Mouse (Mus musculus): ENCODE data around the gene Pyroxd1. TPM values are rescaled to one million over a fixed set of nuclear protein-coding genes. Genes with fewer than 3 reads are reported as not detected.
A peak's percentile ranks its signal among the peaks of the same experiment; 100 is the strongest.

Gene Pyroxd1
- polyA plus RNA-seq, 2 experiments, result 2.5 to 6.4 TPM

GRCm38 (mm10) chr6:142322881-142323280 is 22.6 kb upstream of the Pyroxd1 start, which contains the start of gene Slco1a5:
Gene Slco1a5 (minus strand): TSS chr6:142322981.
- Histone ChIP-seq H3K4me2 (ENCODE audit: low read depth) (no peak within 1 kb of the TSS), H3K27ac (no peak within 1 kb of the TSS), H3K9me3 (ENCODE audit: control insufficient read depth, low read length) (no peaks in the 10 kb centered on the region), H3K4me3 (ENCODE audit: insufficient read depth in 1 of 2, low read depth in 2 of 2, low read length in 2 of 2) (no peak within 1 kb of the TSS), H3K27me3 (ENCODE audit: control insufficient read depth, insufficient read depth, low read length) (no peaks in the 10 kb centered on the region), H3K4me1 (replicated peaks; ENCODE audit: control insufficient read depth in 2 of 2, insufficient read depth in 2 of 2, low read length in 1 of 2) (no peaks in the 10 kb centered on the region), H3K9ac (replicated peaks) (no peak within 1 kb of the TSS), H3K36me3 (replicated peaks; ENCODE audit: control insufficient read depth, insufficient read depth, low read depth) (no peaks in the 10 kb centered on the region)
- 34% methylated on average over 4 of the region's 4 CpGs for WGBS (ENCODE audit: insufficient replicate concordance)
- ATAC-seq (ENCODE audit: insufficient read depth), result no peak
- TF ChIP-seq CTCF (IDR thresholded peaks at IDR 0.05; ENCODE audit: low read depth), result no peak
- TF ChIP-seq EP300 (IDR thresholded peaks at IDR 0.05; ENCODE audit: low read depth), result no peak
- no peak for DNase-seq (ENCODE audit: low read depth in 3 of 3, low spot score in 3 of 3)

DNA sequence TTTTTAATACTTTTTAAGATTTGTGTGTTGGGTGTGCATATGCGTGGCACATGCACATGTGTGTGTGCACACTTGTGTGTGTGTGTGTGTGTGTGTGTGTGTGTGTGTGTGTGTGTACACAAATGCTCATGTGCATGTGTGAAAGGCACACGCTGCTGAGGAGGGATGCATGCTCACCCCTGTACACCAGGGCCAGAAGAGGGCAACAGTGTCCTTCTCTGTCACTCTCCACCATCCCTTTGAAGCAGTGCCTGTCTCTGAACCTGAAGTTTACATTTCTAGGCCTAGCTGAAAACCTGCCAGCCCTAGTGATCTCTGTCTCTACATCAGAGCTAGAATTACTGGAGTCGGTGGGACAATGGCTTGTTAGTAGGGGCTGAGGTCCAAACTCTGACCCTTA is 18.9 kb upstream of the Pyroxd1 start:
- Histone ChIP-seq H3K9me3 (ENCODE audit: control insufficient read depth, low read length) (no peaks in the 10 kb centered on the region), H3K27me3 (ENCODE audit: control insufficient read depth, insufficient read depth, low read length) (no peaks in the 10 kb centered on the region), H3K36me3 (replicated peaks; ENCODE audit: control insufficient read depth, insufficient read depth, low read depth) (no peaks in the 10 kb centered on the region), H3K4me2 (ENCODE audit: low read depth) (no peak overlapping the region), H3K9ac (replicated peaks) (no peak overlapping the region), H3K4me1 (replicated peaks; ENCODE audit: control insufficient read depth in 2 of 2, insufficient read depth in 2 of 2, low read length in 1 of 2) (no peaks in the 10 kb centered on the region), H3K4me3 (ENCODE audit: insufficient read depth in 1 of 2, low read depth in 2 of 2, low read length in 2 of 2) (no peak overlapping the region), H3K27ac (no peak overlapping the region)
- TF ChIP-seq CTCF (IDR thresholded peaks at IDR 0.05; ENCODE audit: low read depth) (peak; percentile 44), EP300 (IDR thresholded peaks at IDR 0.05; ENCODE audit: low read depth) (no peak)
- no peak for ATAC-seq (ENCODE audit: insufficient read depth)
- DNase-seq (ENCODE audit: low read depth in 3 of 3, low spot score in 3 of 3), result no peak
- 48% methylated on average over 3 of the region's 3 CpGs for WGBS (ENCODE audit: insufficient replicate concordance)

DNA sequence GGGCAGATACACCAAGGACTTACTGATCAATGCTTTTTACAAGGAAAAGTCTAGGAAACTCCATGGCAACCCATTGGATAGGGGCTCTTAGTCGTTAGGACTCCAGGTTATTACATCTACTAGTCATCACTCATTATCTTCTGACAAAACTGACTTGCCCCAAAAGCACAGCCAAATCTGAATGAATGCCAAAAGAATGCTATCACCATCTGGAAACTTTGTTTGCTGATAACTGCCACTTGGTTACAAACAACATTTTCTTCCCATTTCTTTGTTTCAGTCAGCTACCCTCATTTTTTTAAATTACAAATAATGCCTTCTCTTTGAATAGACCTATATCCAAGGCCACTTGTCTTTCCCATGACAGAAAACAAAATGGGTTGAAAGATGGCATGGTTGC is 16.3 kb upstream of the Pyroxd1 start:
- no peak for ATAC-seq (ENCODE audit: insufficient read depth)
- Histone ChIP-seq H3K9ac (replicated peaks) (no peak overlapping the region), H3K36me3 (replicated peaks; ENCODE audit: control insufficient read depth, insufficient read depth, low read depth) (no peaks in the 10 kb centered on the region), H3K9me3 (ENCODE audit: control insufficient read depth, low read length) (no peaks in the 10 kb centered on the region), H3K27ac (no peak overlapping the region), H3K4me2 (ENCODE audit: low read depth) (no peak overlapping the region), H3K27me3 (ENCODE audit: control insufficient read depth, insufficient read depth, low read length) (no peaks in the 10 kb centered on the region), H3K4me1 (replicated peaks; ENCODE audit: control insufficient read depth in 2 of 2, insufficient read depth in 2 of 2, low read length in 1 of 2) (no peaks in the 10 kb centered on the region), H3K4me3 (ENCODE audit: insufficient read depth in 1 of 2, low read depth in 2 of 2, low read length in 2 of 2) (no peak overlapping the region)
- WGBS (ENCODE audit: insufficient replicate concordance), result 28% methylated on average over 1 of the region's 1 CpGs
- DNase-seq (ENCODE audit: low read depth in 3 of 3, low spot score in 3 of 3), result no peak
- no peak for TF ChIP-seq CTCF (IDR thresholded peaks at IDR 0.05; ENCODE audit: low read depth)
- TF ChIP-seq EP300 (IDR thresholded peaks at IDR 0.05; ENCODE audit: low read depth), result no peak

DNA sequence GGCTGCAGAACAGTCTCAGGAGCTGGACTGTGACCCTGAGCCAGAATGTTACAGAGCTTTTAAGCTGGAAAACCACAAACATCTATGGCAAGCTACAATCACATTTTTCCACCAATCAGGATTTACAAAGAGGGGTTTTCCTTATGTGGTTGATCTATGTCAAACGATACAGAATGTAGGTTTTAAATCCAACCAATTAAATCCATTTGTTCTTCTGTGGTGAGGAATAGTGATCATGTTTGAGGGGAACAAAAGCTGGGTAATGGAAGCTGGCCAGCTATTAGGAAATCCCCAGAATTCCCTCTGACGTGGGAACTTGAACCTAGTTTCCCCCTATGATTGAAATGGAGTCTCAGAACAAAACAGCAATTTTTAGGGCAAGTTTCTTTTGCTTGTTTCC is 6.5 kb upstream of the Pyroxd1 start:
- 40% methylated on average over 2 of the region's 2 CpGs for WGBS (ENCODE audit: insufficient replicate concordance)
- Histone ChIP-seq H3K4me1 (replicated peaks; ENCODE audit: control insufficient read depth in 2 of 2, insufficient read depth in 2 of 2, low read length in 1 of 2) (no peaks in the 10 kb centered on the region), H3K4me3 (ENCODE audit: insufficient read depth in 1 of 2, low read depth in 2 of 2, low read length in 2 of 2) (no peak overlapping the region), H3K36me3 (replicated peaks; ENCODE audit: control insufficient read depth, insufficient read depth, low read depth) (no peaks in the 10 kb centered on the region), H3K9me3 (ENCODE audit: control insufficient read depth, low read length) (no peaks in the 10 kb centered on the region), H3K4me2 (ENCODE audit: low read depth) (no peak overlapping the region), H3K27me3 (ENCODE audit: control insufficient read depth, insufficient read depth, low read length) (no peaks in the 10 kb centered on the region), H3K9ac (replicated peaks) (no peak overlapping the region), H3K27ac (no peak overlapping the region)
- DNase-seq (ENCODE audit: low read depth in 3 of 3, low spot score in 3 of 3) (no peak), ATAC-seq (ENCODE audit: insufficient read depth) (no peak)
- no peak for TF ChIP-seq CTCF (IDR thresholded peaks at IDR 0.05; ENCODE audit: low read depth)
- no peak for TF ChIP-seq EP300 (IDR thresholded peaks at IDR 0.05; ENCODE audit: low read depth)

GRCm38 (mm10) chr6:142339576-142339975 is 5.9 kb upstream of the Pyroxd1 start:
- no peak overlapping the region for H3K4me3 ChIP-seq (ENCODE audit: insufficient read depth in 1 of 2, low read depth in 2 of 2, low read length in 2 of 2)
- WGBS (ENCODE audit: insufficient replicate concordance), result 21% methylated on average over 2 of the region's 2 CpGs
- no peak overlapping the region for H3K4me2 ChIP-seq (ENCODE audit: low read depth)
- no peaks in the 10 kb centered on the region for H3K27me3 ChIP-seq (ENCODE audit: control insufficient read depth, insufficient read depth, low read length)
- ATAC-seq (ENCODE audit: insufficient read depth), result no peak
- no peak for DNase-seq (ENCODE audit: low read depth in 3 of 3, low spot score in 3 of 3)
- TF ChIP-seq EP300 (IDR thresholded peaks at IDR 0.05; ENCODE audit: low read depth) (no peak), CTCF (IDR thresholded peaks at IDR 0.05; ENCODE audit: low read depth) (no peak)
- H3K36me3 ChIP-seq (replicated peaks; ENCODE audit: control insufficient read depth, insufficient read depth, low read depth), result no peaks in the 10 kb centered on the region
- H3K4me1 ChIP-seq (replicated peaks; ENCODE audit: control insufficient read depth in 2 of 2, insufficient read depth in 2 of 2, low read length in 1 of 2), result no peaks in the 10 kb centered on the region
- H3K9me3 ChIP-seq (ENCODE audit: control insufficient read depth, low read length), result no peaks in the 10 kb centered on the region
- no peak overlapping the region for H3K9ac ChIP-seq (replicated peaks)
- no peak overlapping the region for H3K27ac ChIP-seq

All from liver, embryonic 14.5 days (tissue).